Mouse (Mus musculus) midbrain, embryonic 10.5 days (tissue): ENCODE data around the gene Ltb. TPM values are rescaled to one million over a fixed set of nuclear protein-coding genes. Genes with fewer than 3 reads are reported as not detected.

Experiments
- DNase-seq: peaks from one replicate; pipeline ENCODE4 v3.0.0-alpha.2; 2017; ENCODE audit warnings: low spot score
- H3K27ac ChIP-seq: fragments of 300-500 bp; sonication (generic); replicated peaks from 2 replicates; pipeline ENCODE4 v1.5.1; 2016; ENCODE audit warnings: mild to moderate bottlenecking
- H3K27me3 ChIP-seq: fragments of 300-500 bp; sonication (generic); 2 replicates; pipeline ENCODE4 v1.6.1; 2016; ENCODE audit warnings: low read depth, mild to moderate bottlenecking; ENCODE audit not compliant: poor library complexity, severe bottlenecking
- H3K36me3 ChIP-seq: fragments of 300-500 bp; sonication (generic); 2 replicates; pipeline ENCODE4 v1.6.1; 2016; ENCODE audit warnings: mild to moderate bottlenecking, moderate library complexity
- H3K4me1 ChIP-seq: fragments of 300-500 bp; sonication (generic); 2 replicates; pipeline ENCODE4 v1.6.1; 2016
- H3K4me3 ChIP-seq: fragments of 300-500 bp; sonication (generic); 2 replicates; pipeline ENCODE4 v1.5.1; 2016; ENCODE audit warnings: mild to moderate bottlenecking, moderate library complexity
- H3K9me3 ChIP-seq: fragments of 300-500 bp; sonication (generic); replicated peaks from 2 replicates; pipeline ENCODE4 v1.6.1; 2016; ENCODE audit warnings: mild to moderate bottlenecking
- WGBS: fragments of 180-500 bp; shearing (Covaris S2); methylation state at CpG from one replicate; pipeline ENCODE4 v1.1.7; 2016; 5-methylcytosine and 5-hydroxymethylcytosine counted together
- polyA plus RNA-seq: library from polyadenylated mRNA; unstranded; fragments of >200 nt; fragmentation: Nextera tagmentation; extraction: Ambion mirVana; gene quantifications from 2 replicates; pipeline ENCODE4 v1.2.1, GENCODE M21; 2016

The Ltb gene
- polyA plus RNA-seq, 1 experiment from 2014 or later, result 0.10 TPM

DNA sequence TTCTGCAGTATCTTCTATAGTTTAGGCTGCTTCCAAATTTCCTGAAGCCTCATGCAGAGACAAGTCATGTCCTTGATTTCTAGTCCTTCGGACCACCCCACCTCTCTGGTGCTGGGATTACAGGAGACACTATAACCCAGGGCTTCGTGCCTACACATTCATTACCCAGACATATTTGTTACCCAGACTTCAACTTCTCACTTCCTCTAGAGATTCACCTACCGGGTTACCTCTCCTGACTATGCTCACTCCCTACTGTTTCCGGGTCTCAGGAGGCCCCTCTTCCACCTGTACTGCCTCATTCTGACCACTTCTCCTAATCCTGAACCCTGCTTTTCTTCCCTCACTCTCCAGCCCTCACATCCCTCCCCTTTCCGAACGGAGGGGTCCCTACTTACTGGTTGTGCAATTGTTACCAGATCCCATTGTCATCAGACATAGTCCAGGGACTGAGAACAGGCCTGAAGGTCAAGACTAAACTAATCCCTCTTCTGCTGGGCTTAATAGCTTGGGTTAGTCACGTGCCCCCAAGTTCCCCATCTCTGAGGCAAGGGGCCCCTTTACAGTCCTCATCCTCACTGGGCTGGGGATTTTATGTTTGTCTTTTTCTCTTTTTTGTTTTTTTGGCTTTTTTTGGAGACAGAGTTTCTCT lies 6.2 kb upstream of the Ltb start, which contains the start of gene Lst1:
Gene Lst1, minus strand, starts transcription at position 481 of the 652 bp plus-strand sequence.
- Histone ChIP-seq H3K27ac (no peak within 1 kb of the TSS), H3K9me3 (no peaks in the 10 kb centered on the region), H3K27me3 (0 out of 2 replicates have a peak, but pooled peaks cover 3% of the 10 kb centered on the region), H3K4me3 (no peak within 1 kb of the TSS), H3K36me3 (no peaks in the 10 kb centered on the region), H3K4me1 (peaks cover 21% of the 10 kb centered on the region)
- DNase-seq, result no peak
- 70% methylated on average over 7 of the region's 7 CpGs for WGBS

DNA sequence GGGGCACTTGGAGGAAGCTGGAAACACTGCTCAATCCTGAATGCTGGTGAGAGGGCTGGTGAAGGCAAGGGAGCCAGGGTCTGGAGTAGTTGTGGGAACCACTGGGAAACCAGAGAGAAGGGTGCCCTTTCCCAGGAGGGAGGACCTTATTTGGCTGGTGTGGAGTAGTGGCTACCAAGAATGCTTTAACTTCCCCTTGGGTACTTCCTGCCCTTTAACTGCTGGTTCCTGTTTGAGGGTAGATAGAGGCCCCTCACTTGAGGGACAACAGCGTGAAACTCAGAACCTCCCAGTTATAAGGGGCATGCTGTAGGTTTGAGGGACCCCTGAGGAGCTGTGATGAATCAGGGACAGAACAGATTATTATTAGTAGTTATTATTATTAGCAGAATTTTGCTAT lies 5.1 kb upstream of the Ltb start:
- Histone ChIP-seq H3K9me3 (no peaks in the 10 kb centered on the region), H3K4me3 (no peak overlapping the region), H3K27me3 (peaks cover 14% of the 10 kb centered on the region), H3K27ac (no peak overlapping the region), H3K36me3 (no peaks in the 10 kb centered on the region), H3K4me1 (peaks cover 22% of the 10 kb centered on the region)
- 79% methylated on average over 1 of the region's 1 CpGs for WGBS
- DNase-seq, result no peak

DNA sequence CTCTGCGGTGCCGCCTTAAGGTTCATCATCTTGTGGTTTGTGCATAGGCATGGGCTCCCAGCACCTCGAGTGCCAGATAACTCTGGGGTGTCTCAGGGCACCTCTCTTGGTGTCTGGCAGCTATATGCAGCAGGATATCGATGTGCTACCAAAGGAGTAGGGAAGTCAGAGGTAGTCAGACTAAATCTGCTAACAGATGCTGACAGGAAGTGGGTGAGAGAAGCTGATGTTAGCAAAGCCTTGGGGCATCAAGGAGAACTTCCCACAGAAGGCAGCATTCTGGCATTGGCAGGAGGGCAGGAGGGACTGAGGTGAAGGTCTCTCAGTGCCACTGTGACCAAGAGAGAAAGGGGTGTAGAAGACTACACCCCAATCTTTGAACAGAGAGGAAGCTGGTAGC lies 4.1 kb upstream of the Ltb start:
- 68% methylated on average over 4 of the region's 4 CpGs for WGBS
- H3K36me3 ChIP-seq, result no peaks in the 10 kb centered on the region
- peaks cover 23% of the 10 kb centered on the region for H3K27me3 ChIP-seq
- no peaks in the 10 kb centered on the region for H3K9me3 ChIP-seq
- H3K27ac ChIP-seq, result no peak overlapping the region
- H3K4me3 ChIP-seq, result no peak overlapping the region
- H3K4me1 ChIP-seq, result peaks cover 31% of the 10 kb centered on the region
- DNase-seq, result no peak

DNA sequence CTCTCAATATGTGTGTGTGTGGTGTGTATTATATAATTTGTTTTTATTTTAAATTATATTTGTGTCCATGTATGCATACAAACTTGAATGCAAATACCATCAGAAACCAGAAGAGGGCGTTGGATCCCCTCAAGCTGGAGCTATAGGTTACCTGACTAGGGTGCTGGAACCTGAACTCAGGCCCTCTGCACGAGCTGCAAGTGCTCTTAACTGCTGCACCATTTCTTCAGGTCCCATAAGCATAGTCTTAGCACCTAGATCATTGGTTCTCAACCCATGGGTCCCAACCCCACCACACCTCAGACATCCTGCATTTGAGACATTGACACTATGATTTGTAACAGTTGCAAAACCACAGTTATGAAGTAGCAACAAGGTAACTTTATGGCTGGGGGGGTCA lies 2.5 kb upstream of the Ltb start:
- DNase-seq, result no peak
- Histone ChIP-seq H3K4me3 (no peak overlapping the region), H3K36me3 (no peaks in the 10 kb centered on the region), H3K4me1 (peaks cover 28% of the 10 kb centered on the region), H3K27ac (no peak overlapping the region), H3K9me3 (no peaks in the 10 kb centered on the region), H3K27me3 (peaks cover 39% of the 10 kb centered on the region)
- 61% methylated on average over 2 of the region's 2 CpGs for WGBS

DNA sequence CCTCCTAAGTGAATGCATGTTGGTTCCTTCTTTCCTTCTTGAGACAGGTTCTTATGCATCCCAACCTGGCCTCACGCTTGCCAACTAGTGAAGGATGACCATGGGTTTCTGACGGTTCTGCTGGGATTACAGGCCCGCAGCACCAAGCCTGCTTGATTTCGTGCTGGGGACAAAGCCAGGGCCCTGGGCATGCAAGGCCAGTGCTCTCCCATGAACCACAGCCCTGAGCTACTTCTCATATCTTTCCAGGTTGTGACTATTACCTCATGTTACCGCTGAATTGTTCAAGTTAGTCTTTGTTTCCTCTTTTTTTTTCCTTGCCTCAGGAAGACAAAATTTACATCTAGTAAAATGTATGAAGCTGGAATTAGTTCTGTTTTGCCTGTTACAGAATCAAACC lies 1.3 kb upstream of the Ltb start:
- DNase-seq, result no peak
- peaks cover 51% of the 10 kb centered on the region for H3K27me3 ChIP-seq
- no peak overlapping the region for H3K27ac ChIP-seq
- peaks cover 26% of the 10 kb centered on the region for H3K4me1 ChIP-seq
- H3K4me3 ChIP-seq, result no peak overlapping the region
- 87% methylated on average over 5 of the region's 5 CpGs for WGBS
- H3K9me3 ChIP-seq, result no peaks in the 10 kb centered on the region
- H3K36me3 ChIP-seq, result no peaks in the 10 kb centered on the region

DNA sequence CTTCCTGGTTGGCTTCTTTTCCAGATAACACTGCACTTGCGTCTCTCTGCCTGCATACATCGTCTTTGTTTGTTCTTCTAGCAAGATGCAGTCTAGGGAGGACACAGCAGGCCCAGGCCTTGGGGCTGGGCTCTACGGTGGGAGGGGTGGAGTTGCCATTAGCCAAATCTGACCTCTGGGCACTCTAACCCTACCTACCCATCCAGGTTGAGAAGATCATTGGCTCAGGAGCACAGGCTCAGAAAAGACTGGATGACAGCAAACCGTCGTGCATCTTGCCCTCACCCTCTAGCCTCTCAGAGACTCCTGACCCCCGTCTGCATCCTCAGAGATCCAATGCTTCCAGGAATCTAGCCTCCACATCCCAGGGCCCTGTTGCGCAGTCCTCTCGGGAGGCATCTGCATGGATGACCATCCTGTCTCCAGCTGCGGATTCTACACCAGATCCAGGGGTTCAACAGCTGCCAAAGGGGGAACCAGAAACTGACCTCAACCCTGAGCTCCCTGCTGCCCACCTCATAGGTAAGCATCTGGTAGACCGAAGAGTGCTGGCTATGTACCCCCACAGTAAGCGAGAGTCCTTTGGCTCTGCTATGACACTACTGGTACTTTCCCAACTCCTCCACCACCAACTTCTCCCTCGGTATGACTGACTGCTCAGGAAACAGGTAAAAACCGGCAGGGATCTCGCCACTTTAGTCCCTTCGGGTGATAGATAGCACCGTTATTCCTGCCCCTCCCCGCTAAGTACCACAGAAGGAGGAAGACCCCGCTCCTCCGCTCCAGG lies 798 bp downstream of the Ltb start:
- H3K4me3 ChIP-seq, result peak overlapping the region; percentile 59
- no peaks in the 10 kb centered on the region for H3K36me3 ChIP-seq
- H3K27me3 ChIP-seq, result peaks cover 59% of the 10 kb centered on the region
- H3K4me1 ChIP-seq, result peaks cover 27% of the 10 kb centered on the region
- peak overlapping the region; percentile 61 for H3K27ac ChIP-seq
- WGBS, result 44% methylated on average over 19 of the region's 19 CpGs
- no peaks in the 10 kb centered on the region for H3K9me3 ChIP-seq
- DNase-seq, result no peak

- Histone ChIP-seq H3K9me3 (no peaks in the 10 kb centered on the region), H3K4me3 (peak overlapping the region; percentile 59), H3K27me3 (peaks cover 66% of the 10 kb centered on the region), H3K36me3 (no peaks in the 10 kb centered on the region), H3K27ac (peak overlapping the region; percentile 61), H3K4me1 (peaks cover 29% of the 10 kb centered on the region)
- DNase-seq, result peak; percentile 80
- 3% methylated on average over 66 of the region's 66 CpGs for WGBS
These were observed 1.5 kb downstream of the Ltb start for GRCm38 (mm10) chr17:35195631-35196320.

DNA sequence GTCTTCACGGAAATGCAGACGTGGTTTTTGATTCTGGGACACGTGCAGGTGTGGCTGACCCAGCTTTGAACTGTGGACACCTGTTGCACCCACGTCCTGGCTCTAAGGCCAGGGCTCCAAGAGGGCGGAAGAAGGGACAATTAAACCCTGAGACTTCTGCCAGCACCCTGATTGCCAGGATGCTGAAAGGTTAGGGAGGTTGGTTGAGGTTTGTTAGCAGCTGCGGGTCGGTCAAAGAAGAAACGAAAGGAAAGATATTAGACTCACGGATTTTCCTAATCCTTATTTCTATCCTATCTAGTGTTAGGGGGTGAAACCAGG lies 2.0 kb downstream of the Ltb start:
- WGBS, result 34% methylated on average over 9 of the region's 9 CpGs
- peak overlapping the region; percentile 59 for H3K4me3 ChIP-seq
- H3K27me3 ChIP-seq, result peaks cover 71% of the 10 kb centered on the region
- H3K9me3 ChIP-seq, result no peaks in the 10 kb centered on the region
- peaks cover 29% of the 10 kb centered on the region for H3K4me1 ChIP-seq
- H3K36me3 ChIP-seq, result no peaks in the 10 kb centered on the region
- no peak overlapping the region for H3K27ac ChIP-seq
- DNase-seq, result no peak

DNA sequence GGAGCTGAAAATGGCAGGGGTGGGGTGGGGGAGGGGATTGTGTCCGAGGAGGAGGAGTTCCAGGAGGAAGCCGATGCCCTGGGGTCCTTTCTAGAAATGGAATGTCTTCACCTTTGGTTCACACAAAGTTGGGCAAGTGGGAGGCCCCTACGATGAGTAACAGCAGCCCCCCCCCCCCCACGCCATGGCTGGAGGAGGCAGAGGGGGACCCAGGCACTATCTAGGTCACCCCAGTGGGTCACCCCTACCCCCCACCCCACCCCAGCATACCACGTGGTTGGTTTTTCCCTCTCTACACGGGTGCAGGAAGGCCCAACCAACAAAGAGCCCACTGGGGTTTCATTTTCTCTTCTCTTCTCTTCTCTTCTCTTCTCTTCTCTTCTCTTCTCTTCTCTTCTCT lies 2.9 kb downstream of the Ltb start:
- Histone ChIP-seq H3K36me3 (no peaks in the 10 kb centered on the region), H3K27me3 (peaks cover 79% of the 10 kb centered on the region), H3K4me1 (peaks cover 36% of the 10 kb centered on the region), H3K4me3 (no peak overlapping the region), H3K27ac (no peak overlapping the region), H3K9me3 (no peaks in the 10 kb centered on the region)
- WGBS, result 36% methylated on average over 6 of the region's 6 CpGs
- DNase-seq, result no peak

DNA sequence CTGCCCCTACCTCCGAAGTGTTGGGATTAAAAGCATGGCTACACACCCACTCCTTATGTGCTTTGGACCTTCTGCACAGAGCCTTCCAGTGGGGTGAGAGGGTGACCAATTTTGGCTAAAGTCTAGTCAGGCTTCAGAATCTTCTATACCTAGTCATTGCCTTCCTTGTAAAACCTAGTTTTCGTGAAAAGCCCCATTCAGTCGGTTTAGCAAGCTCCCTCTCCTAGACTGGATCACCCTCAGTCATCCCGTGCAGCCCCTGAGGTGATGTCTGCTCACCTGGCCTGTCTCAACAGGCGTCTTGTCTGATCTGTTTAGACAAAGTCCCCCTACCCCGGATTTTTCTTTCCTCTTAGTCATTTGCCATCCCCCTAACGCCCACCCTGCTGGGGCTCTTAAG lies 3.8 kb downstream of the Ltb start:
- Histone ChIP-seq H3K9me3 (no peaks in the 10 kb centered on the region), H3K4me1 (peaks cover 36% of the 10 kb centered on the region), H3K4me3 (no peak overlapping the region), H3K36me3 (no peaks in the 10 kb centered on the region), H3K27ac (no peak overlapping the region), H3K27me3 (peaks cover 86% of the 10 kb centered on the region)
- 64% methylated on average over 7 of the region's 7 CpGs for whole genome bisulfite sequencing
- no peak for DNase-seq

DNA sequence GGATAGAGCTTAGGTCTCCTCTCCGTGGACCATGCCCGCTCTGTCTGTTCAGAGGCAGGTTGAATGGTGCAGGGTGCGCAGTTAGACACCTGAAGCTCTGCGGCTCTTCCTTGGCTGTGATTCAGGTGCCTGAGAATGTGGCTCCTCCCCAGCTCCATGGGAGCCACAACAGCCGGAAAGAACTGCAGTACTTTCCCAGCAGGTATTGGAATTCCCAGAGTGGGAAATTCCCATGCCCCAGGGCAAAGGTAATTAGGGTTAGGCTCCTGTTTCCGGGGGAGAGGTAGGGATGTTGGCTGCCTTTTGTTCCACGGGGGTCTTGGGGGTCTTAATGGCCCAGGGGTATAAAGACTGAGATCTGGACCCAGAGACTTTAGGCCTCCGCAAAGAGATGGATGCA lies 4.7 kb downstream of the Ltb start:
- Histone ChIP-seq H3K4me3 (no peak overlapping the region), H3K4me1 (peaks cover 36% of the 10 kb centered on the region), H3K27ac (no peak overlapping the region), H3K27me3 (peaks cover 86% of the 10 kb centered on the region), H3K36me3 (no peaks in the 10 kb centered on the region), H3K9me3 (no peaks in the 10 kb centered on the region)
- DNase-seq, result no peak
- 34% methylated on average over 8 of the region's 8 CpGs for WGBS

- 84% methylated on average over 11 of the region's 11 CpGs for WGBS
- DNase-seq, result no peak
- no peaks in the 10 kb centered on the region for H3K36me3 ChIP-seq
- peaks cover 86% of the 10 kb centered on the region for H3K27me3 ChIP-seq
- H3K9me3 ChIP-seq, result no peaks in the 10 kb centered on the region
- no peak overlapping the region for H3K4me3 ChIP-seq
- H3K27ac ChIP-seq, result no peak overlapping the region
- H3K4me1 ChIP-seq, result peaks cover 22% of the 10 kb centered on the region
These were observed 6.2 kb downstream of the Ltb start for GRCm38 (mm10) chr17:35200398-35200797.

- 76% methylated on average over 11 of the region's 11 CpGs for WGBS
- DNase-seq, result no peak
- H3K27me3 ChIP-seq, result peaks cover 80% of the 10 kb centered on the region
- H3K4me3 ChIP-seq, result no peak overlapping the region
- H3K27ac ChIP-seq, result no peak overlapping the region
- no peaks in the 10 kb centered on the region for H3K36me3 ChIP-seq
- H3K4me1 ChIP-seq, result peaks cover 15% of the 10 kb centered on the region
- H3K9me3 ChIP-seq, result no peaks in the 10 kb centered on the region
These were observed 6.9 kb downstream of the Ltb start for GRCm38 (mm10) chr17:35201128-35201527.
